Mouse (Mus musculus) lung, adult 18-20 months (tissue): ENCODE results near the gene Rhbdd1.
A peak's percentile ranks its signal among the peaks of the same experiment; 100 is the strongest.

Experiments used
- DNase-seq, 2 experiments: peaks; one replicate each; pipeline ENCODE4 v3.0.0; 2022; ENCODE audit warnings: mixed read lengths in 2 of 2

The Rhbdd1 gene

GRCm38 (mm10) chr1:82316111-82316745 is at the start of gene Rhbdd1:
Rhbdd1 (plus strand) TSS chr1:82316452.
- peak; percentile 97 for DNase-seq

- DNase-seq = no peak
Observed at GRCm38 (mm10) chr1:82267547-82267946, 48.7 kb upstream of the Rhbdd1 start.

GRCm38 (mm10) chr1:82272231-82272630 is 44.0 kb upstream of the Rhbdd1 start:
- DNase-seq = no peak

GRCm38 (mm10) chr1:82273529-82273928 is 42.7 kb upstream of the Rhbdd1 start:
- DNase-seq = no peak

GRCm38 (mm10) chr1:82274361-82274760 is 41.9 kb upstream of the Rhbdd1 start:
- no peak for DNase-seq

- DNase-seq = no peak
Observed at GRCm38 (mm10) chr1:82279768-82280167, 36.5 kb upstream of the Rhbdd1 start.

GRCm38 (mm10) chr1:82281823-82282222 is 34.4 kb upstream of the Rhbdd1 start:
- no peak for DNase-seq

GRCm38 (mm10) chr1:82282992-82283611 is 33.1 kb upstream of the Rhbdd1 start:
- peak; percentile 86 to 89 for DNase-seq

GRCm38 (mm10) chr1:82283901-82284301 is 32.4 kb upstream of the Rhbdd1 start:
- DNase-seq = no peak

- no peak for DNase-seq
Observed at GRCm38 (mm10) chr1:82284403-82284802, 31.8 kb upstream of the Rhbdd1 start.

- DNase-seq = no peak
Observed at GRCm38 (mm10) chr1:82285461-82286189, 30.6 kb upstream of the Rhbdd1 start.

- no peak for DNase-seq
Observed at GRCm38 (mm10) chr1:82286190-82287051, 29.8 kb upstream of the Rhbdd1 start.

- no peak for DNase-seq
Observed at GRCm38 (mm10) chr1:82287052-82287775, 29.0 kb upstream of the Rhbdd1 start.

- DNase-seq = no peak
Observed at GRCm38 (mm10) chr1:82287776-82288325, 28.4 kb upstream of the Rhbdd1 start.

GRCm38 (mm10) chr1:82288421-82288990 is 27.7 kb upstream of the Rhbdd1 start:
- no peak for DNase-seq

- DNase-seq = no peak
Observed at GRCm38 (mm10) chr1:82289116-82289989, 26.9 kb upstream of the Rhbdd1 start.

- DNase-seq = peak; percentile 60 to 62
Observed at GRCm38 (mm10) chr1:82289990-82290681, 26.1 kb upstream of the Rhbdd1 start.

GRCm38 (mm10) chr1:82290723-82291150 is 25.5 kb upstream of the Rhbdd1 start:
- peak; percentile 86 to 87 for DNase-seq

GRCm38 (mm10) chr1:82291151-82291797 is 25.0 kb upstream of the Rhbdd1 start, which contains the start of gene Irs1:
Irs1 (minus strand) TSS chr1:82291416.
- peak; percentile 89 to 92 for DNase-seq
